Mouse (Mus musculus) heart, adult 2 months (tissue): Measurements from ENCODE around the gene Pard3.

Experiments used
- CTCF ChIP-seq: fragments of 200-600 bp; IDR thresholded peaks from 2 replicates; pipeline ENCODE4 v1.8.1; 2022; ENCODE audit warnings: antibody characterized with exemption, mild to moderate bottlenecking, moderate library complexity
- EP300 ChIP-seq: fragments of 200-500 bp; IDR thresholded peaks from 2 replicates; pipeline ENCODE4 v1.6.1; 2011; ENCODE audit warnings: low read depth, low read length, control low read depth; ENCODE audit not compliant: insufficient read depth
- POLR2A ChIP-seq: fragments of 200-500 bp; IDR thresholded peaks from 2 replicates; pipeline ENCODE4 v1.6.1; 2011; ENCODE audit warnings: mild to moderate bottlenecking, low read depth, low read length, control low read depth; ENCODE audit not compliant: insufficient read depth

DNA sequence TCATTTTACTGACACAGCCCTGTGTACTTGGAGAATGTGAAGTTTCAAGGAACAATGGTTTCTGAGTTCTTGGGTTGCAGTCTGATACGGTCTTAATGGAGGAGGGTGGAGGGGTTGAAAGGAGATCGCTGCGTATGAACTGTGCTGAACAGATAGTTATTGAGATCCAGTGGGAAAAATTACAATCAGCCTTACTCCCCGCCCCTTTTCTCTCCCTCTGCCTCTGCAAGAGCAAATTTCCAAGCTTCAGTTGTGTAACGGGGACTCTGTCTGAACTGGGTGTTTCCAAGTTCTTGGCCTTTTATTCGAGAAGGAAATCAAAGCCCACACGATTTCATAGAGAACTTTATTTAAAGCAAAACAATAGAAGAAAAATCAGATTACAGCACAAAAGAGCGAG lies 150.6 kb downstream of the Pard3 start:
- no peak for TF ChIP-seq POLR2A
- TF ChIP-seq CTCF: no peak
- TF ChIP-seq EP300: no peak
